Mouse (Mus musculus): Measurements from ENCODE around the gene Acap2. TPM values are rescaled to one million over a fixed set of nuclear protein-coding genes. Genes with fewer than 3 reads are reported as not detected.

The Acap2 gene
- total and polyA plus RNA-seq, 3 experiments = 17.2 to 19.1 TPM; not detected in 1

- H3K27me3 ChIP-seq (ENCODE audit: control insufficient read depth in 1 of 2, insufficient read depth in 2 of 2, low read length in 2 of 2) = no peaks in the 10 kb centered on the region
- H3K4me3 ChIP-seq (ENCODE audit: control insufficient read depth in 1 of 2, insufficient read depth in 1 of 2, low read depth in 2 of 2, low read length in 2 of 2) = no peak overlapping the region
- peaks cover 26% of the 10 kb centered on the region for H3K79me2 ChIP-seq (ENCODE audit: control insufficient read depth, insufficient read depth, low read length, poor library complexity)
- no peak overlapping the region for H3K27ac ChIP-seq (ENCODE audit: control insufficient read depth, low read depth, low read length)
- TF ChIP-seq CTCF (IDR thresholded peaks at IDR 0.05 in 2 of 3, conservative IDR thresholded peaks at IDR 0.05 in 1 of 3; ENCODE audit: control insufficient read depth in 1 of 3, insufficient read depth in 1 of 3, low read depth in 2 of 3, low read length in 3 of 3, poor library complexity in 1 of 3, severe bottlenecking in 1 of 3) (peak; percentile 38 to 60 (median 57)), ZNF384 (IDR thresholded peaks at IDR 0.05; ENCODE audit: low read depth, low read length) (0 out of 2 replicates have a peak, but pooled peaks have one; percentile 24), ELF1 (IDR thresholded peaks at IDR 0.05; ENCODE audit: low read depth, low read length) (no peak), ZC3H11A (IDR thresholded peaks at IDR 0.05; ENCODE audit: low read depth, low read length) (0 out of 2 replicates have a peak, but pooled peaks have one; percentile 18), BHLHE40 (IDR thresholded peaks at IDR 0.05; ENCODE audit: borderline replicate concordance, low read depth, low read length) (no peak), MYB (IDR thresholded peaks at IDR 0.05; ENCODE audit: low read depth, low read length) (no peak), RAD21 (IDR thresholded peaks at IDR 0.05; ENCODE audit: low read depth, low read length) (peak; percentile 23), SMC3 (IDR thresholded peaks at IDR 0.05; ENCODE audit: low read depth, low read length) (peak; percentile 35; the same call in 1 of the 2 replicates)
- H3K9me3 ChIP-seq (replicated peaks; ENCODE audit: insufficient read depth, low read length) = no peaks in the 10 kb centered on the region
- H3K36me3 ChIP-seq (ENCODE audit: control insufficient read depth in 1 of 2, insufficient read depth in 2 of 2, low read length in 2 of 2) = peaks cover 0 to 12% of the 10 kb centered on the region in 2 experiments; a peak in 2 of 4 replicates
- peaks cover 7 to 15% of the 10 kb centered on the region in 2 experiments; a peak in 3 of 4 replicates for H3K4me1 ChIP-seq (ENCODE audit: control insufficient read depth in 1 of 2, insufficient read depth in 2 of 2, low read length in 2 of 2)
- no peak overlapping the region for H3K9ac ChIP-seq (ENCODE audit: control insufficient read depth, low read depth, low read length, poor library complexity, severe bottlenecking)
- peak; percentile 46 for DNase-seq (ENCODE audit: low read depth, low spot score)
These were observed 30.7 kb downstream of the Acap2 start for GRCm38 (mm10) chr16:31170297-31170696.

GRCm38 (mm10) chr16:31169596-31169995, 31.4 kb downstream of the Acap2 start:
- TF ChIP-seq CHD1 (IDR thresholded peaks at IDR 0.05; ENCODE audit: low read depth, low read length) (no peak), MAZ (IDR thresholded peaks at IDR 0.05; ENCODE audit: low read depth, low read length) (no peak), UBTF (IDR thresholded peaks at IDR 0.05; ENCODE audit: borderline replicate concordance, insufficient read depth, low read depth, low read length) (no peak), ETS1 (IDR thresholded peaks at IDR 0.05; ENCODE audit: low read depth, low read length) (no peak), MAX (IDR thresholded peaks at IDR 0.05; ENCODE audit: low read length) (no peak), MXI1 (IDR thresholded peaks at IDR 0.05; ENCODE audit: low read depth, low read length) (no peak), MEF2A (IDR thresholded peaks at IDR 0.05; ENCODE audit: extremely low read depth, insufficient replicate concordance, low read depth, low read length, poor library complexity, severe bottlenecking) (no peak), MYC (IDR thresholded peaks at IDR 0.05; ENCODE audit: low read depth, low read length) (no peak), SMC3 (IDR thresholded peaks at IDR 0.05; ENCODE audit: low read depth, low read length) (no peak), E2F4 (IDR thresholded peaks at IDR 0.05; ENCODE audit: borderline replicate concordance, low read depth, low read length) (no peak)
- DNase-seq (ENCODE audit: low read depth, low spot score) = no peak
- Histone ChIP-seq H3K4me3 (ENCODE audit: control insufficient read depth in 1 of 2, insufficient read depth in 1 of 2, low read depth in 2 of 2, low read length in 2 of 2) (no peak overlapping the region), H3K4me1 (ENCODE audit: control insufficient read depth in 1 of 2, insufficient read depth in 2 of 2, low read length in 2 of 2) (peaks cover 7 to 15% of the 10 kb centered on the region in 2 experiments; a peak in 3 of 4 replicates), H3K27ac (ENCODE audit: control insufficient read depth, low read depth, low read length) (no peak overlapping the region), H3K36me3 (ENCODE audit: control insufficient read depth in 1 of 2, insufficient read depth in 2 of 2, low read length in 2 of 2) (peaks cover 0 to 12% of the 10 kb centered on the region in 2 experiments; a peak in 2 of 4 replicates), H3K27me3 (ENCODE audit: control insufficient read depth in 1 of 2, insufficient read depth in 2 of 2, low read length in 2 of 2) (no peaks in the 10 kb centered on the region), H3K9me3 (replicated peaks; ENCODE audit: insufficient read depth, low read length) (no peaks in the 10 kb centered on the region), H3K79me2 (ENCODE audit: control insufficient read depth, insufficient read depth, low read length, poor library complexity) (peaks cover 24% of the 10 kb centered on the region), H3K9ac (ENCODE audit: control insufficient read depth, low read depth, low read length, poor library complexity, severe bottlenecking) (no peak overlapping the region)
